In genomic region chr12:105900479-105900878, GRCm38 (mm10) we compare ENCODE assay signal across 12 mouse cellular contexts.
"Had no signal": no experiment of that assay in that cellular context is flagged by ENCODE, and none has a peak within 500 bp of the region (broad histone marks: within the 10 kb centered on the region; RNA-seq: fewer than 3 reads in every experiment).

No protein-coding gene starts in this region.

- H3K36me3 ChIP-seq: limb, embryonic 12.5 days; liver, embryonic 13.5 days; midbrain, embryonic 10.5 days had no signal

- H3K4me1 ChIP-seq: liver, embryonic 13.5 days had no signal

- H3K27me3 ChIP-seq: limb, embryonic 12.5 days; liver, embryonic 13.5 days had no signal

- H3K27ac ChIP-seq: limb, embryonic 12.5 days; liver, embryonic 13.5 days; midbrain, embryonic 10.5 days; stomach, postnatal 0 days had no signal

- H3K4me3 ChIP-seq: limb, embryonic 12.5 days; liver, embryonic 13.5 days; midbrain, embryonic 10.5 days had no signal

- DNase-seq: kidney, adult 8-10 months; kidney, postnatal 36 days; layer of hippocampus, adult 9-11 months; layer of hippocampus, postnatal 36 days; liver; liver, embryonic 13.5 days; liver, postnatal 0 days; thymus, postnatal 14 days had no signal

- H3K9ac ChIP-seq: limb, embryonic 12.5 days; liver, embryonic 13.5 days; liver, postnatal 0 days had no signal

- ATAC-seq: liver, postnatal 0 days; midbrain, embryonic 16.5 days had no signal

- H3K4me2 ChIP-seq: limb, embryonic 12.5 days; liver, embryonic 13.5 days had no signal
